In the genomic region with DNA sequence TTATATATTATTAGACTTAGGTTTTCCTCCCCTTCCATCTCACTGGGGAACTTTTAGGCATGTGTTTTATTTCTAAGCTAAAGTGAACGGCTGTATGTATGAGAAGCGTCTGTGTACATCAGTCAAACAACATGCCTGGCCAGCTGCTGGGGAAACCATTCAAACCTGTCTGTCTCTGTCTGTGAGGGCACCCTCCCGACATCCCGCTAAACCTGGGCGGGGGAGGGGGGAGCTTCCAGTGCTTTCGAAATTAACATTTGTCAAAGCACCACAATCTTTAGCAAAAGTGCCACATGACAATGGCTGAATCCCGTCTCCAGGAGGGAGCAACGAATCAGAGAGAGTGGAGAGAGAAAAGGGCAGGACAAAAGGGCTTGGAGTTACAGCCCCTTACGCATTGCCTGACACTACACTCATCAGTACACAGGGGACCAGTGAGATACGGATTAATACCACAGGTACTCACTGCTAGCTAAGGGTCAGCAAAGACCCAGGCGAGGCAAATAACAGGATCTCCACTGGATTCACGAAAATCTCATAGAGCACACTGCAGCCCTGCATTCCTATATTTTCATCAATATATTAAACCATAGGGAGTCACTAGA, we compare ENCODE assay signal across 11 mouse cellular contexts.
DNase-seq lines count a peak whose midpoint lies in the region; ATAC-seq and TF ChIP-seq lines count a peak whose summit lies in the region.
"Had no signal": no experiment of that assay in that cellular context is flagged by ENCODE, and none has a peak within 500 bp of the region (broad histone marks: within the 10 kb centered on the region; RNA-seq: fewer than 3 reads in every experiment).

No protein-coding gene starts in this region.

- 0 out of 2 replicates have a peak, but pooled peaks cover 3% of the 10 kb centered on the region for H3K4me1 ChIP-seq in hindbrain, embryonic 11.5 days (replicated peaks; ENCODE audit: control insufficient read depth, insufficient read depth, low read length)
- peaks cover 22% of the 10 kb centered on the region for H3K4me1 ChIP-seq in midbrain, embryonic 15.5 days
- peaks cover 11% of the 10 kb centered on the region for H3K4me1 ChIP-seq in kidney, embryonic 15.5 days
- H3K4me1 ChIP-seq: liver, embryonic 15.5 days had no signal

- ATAC-seq in hindbrain, embryonic 11.5 days (ENCODE audit: low FRiP score), result peak; percentile 70
- ATAC-seq in midbrain, embryonic 15.5 days (replicated peaks), result peak; percentile 72; the same call in 1 of the 2 replicates
- ATAC-seq in kidney, embryonic 15.5 days (replicated peaks; ENCODE audit: low FRiP score), result no peak

- H3K9me3 ChIP-seq in hindbrain, embryonic 11.5 days (ENCODE audit: control insufficient read depth, low read length), result no peaks in the 10 kb centered on the region
- H3K9me3 ChIP-seq in midbrain, embryonic 15.5 days, result no peaks in the 10 kb centered on the region
- H3K9me3 ChIP-seq in kidney, embryonic 15.5 days (replicated peaks), result no peaks in the 10 kb centered on the region
- H3K9me3 ChIP-seq: liver, embryonic 15.5 days had no signal

- no peak for TF ChIP-seq POLR2A in brain, embryonic 14.5 days (IDR thresholded peaks at IDR 0.05; ENCODE audit: borderline replicate concordance, extremely low read depth, insufficient read depth, insufficient read length, poor library complexity, severe bottlenecking)

- H3K9ac ChIP-seq in hindbrain, embryonic 11.5 days (ENCODE audit: low read depth, low read length), result peak overlapping the region; percentile 29; the same call in 1 of the 2 replicates
- H3K9ac ChIP-seq in midbrain, embryonic 15.5 days, result peak overlapping the region; percentile 40; the same call in 1 of the 2 replicates
- H3K9ac ChIP-seq in kidney, embryonic 15.5 days, result no peak overlapping the region
- H3K9ac ChIP-seq: liver, embryonic 15.5 days had no signal

- WGBS in hindbrain, embryonic 11.5 days, result 20% methylated on average over 12 of the region's 12 CpGs
- WGBS in midbrain, embryonic 15.5 days, result 11% methylated on average over 12 of the region's 12 CpGs
- 44% methylated on average over 12 of the region's 12 CpGs for WGBS in kidney, embryonic 15.5 days

- TF ChIP-seq CTCF in brain, embryonic 14.5 days (IDR thresholded peaks at IDR 0.05; ENCODE audit: borderline replicate concordance, extremely low read depth, insufficient read depth, insufficient read length), result no peak

- no peak overlapping the region for H3K4me3 ChIP-seq in hindbrain, embryonic 11.5 days (ENCODE audit: low read depth, low read length)
- H3K4me3 ChIP-seq in midbrain, embryonic 15.5 days, result peak overlapping the region; percentile 26
- H3K4me3 ChIP-seq in kidney, embryonic 15.5 days (replicated peaks), result no peak overlapping the region
- H3K4me3 ChIP-seq: liver, embryonic 15.5 days had no signal

- peak overlapping the region; percentile 22 for H3K4me2 ChIP-seq in hindbrain, embryonic 11.5 days (replicated peaks; ENCODE audit: low read depth, low read length)
- H3K4me2 ChIP-seq in midbrain, embryonic 15.5 days, result peak overlapping the region; percentile 49
- no peak overlapping the region for H3K4me2 ChIP-seq in kidney, embryonic 15.5 days
- H3K4me2 ChIP-seq: liver, embryonic 15.5 days had no signal

- no peak overlapping the region for H3K27ac ChIP-seq in hindbrain, embryonic 11.5 days (ENCODE audit: low read depth, low read length)
- no peak overlapping the region for H3K27ac ChIP-seq in midbrain, embryonic 15.5 days
- no peak overlapping the region for H3K27ac ChIP-seq in kidney, embryonic 15.5 days
- H3K27ac ChIP-seq: liver, embryonic 15.5 days had no signal

- no peaks in the 10 kb centered on the region for H3K27me3 ChIP-seq in hindbrain, embryonic 11.5 days (ENCODE audit: control insufficient read depth, insufficient read depth, low read length)
- H3K27me3 ChIP-seq in midbrain, embryonic 15.5 days (replicated peaks), result no peaks in the 10 kb centered on the region
- H3K27me3 ChIP-seq in kidney, embryonic 15.5 days, result no peaks in the 10 kb centered on the region
- H3K27me3 ChIP-seq: liver, embryonic 15.5 days had no signal

- DNase-seq in brain, embryonic 14.5 days (ENCODE audit: low read depth), result peak; percentile 45
- peak; percentile 32 for DNase-seq in embryo, embryonic 9.5 days (ENCODE audit: extremely low spot score)
- peak; percentile 52 for DNase-seq in hindbrain, embryonic 11.5 days (ENCODE audit: low spot score)
- DNase-seq in cerebellum, postnatal 4 days (ENCODE audit: low spot score in 2 of 2), result no peak
- DNase-seq in lung, postnatal 10 days, result no peak
- DNase-seq: cerebellum, adult 18-20 months; kidney, postnatal 36 days; thymus, postnatal 25 days had no signal

- no peaks in the 10 kb centered on the region for H3K36me3 ChIP-seq in hindbrain, embryonic 11.5 days (ENCODE audit: control insufficient read depth, insufficient read depth, low read length)
- H3K36me3 ChIP-seq in midbrain, embryonic 15.5 days (replicated peaks), result 0 out of 2 replicates have a peak, but pooled peaks cover 5% of the 10 kb centered on the region
- H3K36me3 ChIP-seq in kidney, embryonic 15.5 days, result peaks cover 62% of the 10 kb centered on the region

Comparison
In these comparisons a context has a peak if more than half of its experiments do, and no peak if none do; other contexts are left out.
1. DNase-seq: peak in brain, embryonic 14.5 days (single experiment), embryo, embryonic 9.5 days (single experiment) and hindbrain, embryonic 11.5 days (single experiment); none in cerebellum, postnatal 4 days (0 of 2) and lung, postnatal 10 days (single experiment).